ENCODE assay signal across 20 mouse cellular contexts in genomic region chr3:95029953-95030352, GRCm38 (mm10). TPM values are rescaled to one million over a fixed set of nuclear protein-coding genes. Genes with fewer than 3 reads are reported as not detected.
DNase-seq lines count a peak whose midpoint lies in the region; ATAC-seq and TF ChIP-seq lines count a peak whose summit lies in the region.
"Had no signal": no experiment of that assay in that cellular context is flagged by ENCODE, and none has a peak within 500 bp of the region (broad histone marks: within the 10 kb centered on the region; RNA-seq: fewer than 3 reads in every experiment).

No protein-coding gene starts in this region.

- no peak overlapping the region for H3K27ac ChIP-seq in hindbrain, postnatal 0 days
- H3K27ac ChIP-seq in hindbrain, embryonic 12.5 days, result no peak overlapping the region
- no peak overlapping the region for H3K27ac ChIP-seq in lung, postnatal 0 days (ENCODE audit: low read length)
- H3K27ac ChIP-seq in stomach, postnatal 0 days (replicated peaks), result no peak overlapping the region
- H3K27ac ChIP-seq: hindbrain, embryonic 10.5 days; intestine, embryonic 15.5 days; limb, embryonic 12.5 days; neural tube, embryonic 12.5 days had no signal

- no peak for DNase-seq in hindbrain, postnatal 0 days (ENCODE audit: low spot score)
- no peak for DNase-seq in lung, postnatal 0 days (ENCODE audit: low spot score)
- no peak for DNase-seq in lung, postnatal 36 days
- DNase-seq in R1 (ENCODE audit: low read depth, low spot score), result peak; percentile 57
- DNase-seq in stomach, postnatal 0 days (ENCODE audit: low spot score), result no peak
- no peak for DNase-seq in gastrocnemius, postnatal 36 days
- no peak for DNase-seq in left cerebral cortex, adult 11 months (ENCODE audit: low spot score)
- DNase-seq: cerebellum, postnatal 25 days; gastrocnemius, postnatal 25 days; kidney, postnatal 4 days; layer of hippocampus, postnatal 36 days; right cerebral cortex, postnatal 25 days had no signal

- no peaks in the 10 kb centered on the region for H3K27me3 ChIP-seq in hindbrain, postnatal 0 days (ENCODE audit: insufficient read depth, low read length)
- no peaks in the 10 kb centered on the region for H3K27me3 ChIP-seq in hindbrain, embryonic 12.5 days
- no peaks in the 10 kb centered on the region for H3K27me3 ChIP-seq in lung, postnatal 0 days (replicated peaks; ENCODE audit: insufficient read depth, low read length)
- H3K27me3 ChIP-seq in stomach, postnatal 0 days (ENCODE audit: control insufficient read depth, insufficient read depth, low read length), result no peaks in the 10 kb centered on the region
- H3K27me3 ChIP-seq: heart, embryonic 12.5 days; intestine, embryonic 15.5 days; limb, embryonic 12.5 days; neural tube, embryonic 12.5 days had no signal

- H3K4me3 ChIP-seq in hindbrain, postnatal 0 days (ENCODE audit: low read length), result no peak overlapping the region
- no peak overlapping the region for H3K4me3 ChIP-seq in hindbrain, embryonic 12.5 days
- no peak overlapping the region for H3K4me3 ChIP-seq in lung, postnatal 0 days (ENCODE audit: low read depth, low read length)
- H3K4me3 ChIP-seq in stomach, postnatal 0 days (ENCODE audit: low read depth, low read length), result no peak overlapping the region
- H3K4me3 ChIP-seq: heart, embryonic 12.5 days; hindbrain, embryonic 10.5 days; intestine, embryonic 15.5 days; limb, embryonic 12.5 days; neural tube, embryonic 12.5 days had no signal

- H3K9me3 ChIP-seq in hindbrain, postnatal 0 days (ENCODE audit: low read length), result no peaks in the 10 kb centered on the region
- no peaks in the 10 kb centered on the region for H3K9me3 ChIP-seq in hindbrain, embryonic 12.5 days (replicated peaks)
- no peaks in the 10 kb centered on the region for H3K9me3 ChIP-seq in lung, postnatal 0 days (ENCODE audit: low read length)
- no peaks in the 10 kb centered on the region for H3K9me3 ChIP-seq in stomach, postnatal 0 days (ENCODE audit: control insufficient read depth, low read length)
- H3K9me3 ChIP-seq: heart, embryonic 12.5 days; hindbrain, embryonic 10.5 days; intestine, embryonic 15.5 days; limb, embryonic 12.5 days; neural tube, embryonic 12.5 days had no signal

- peak; percentile 25; the same call in 1 of the 2 replicates for TF ChIP-seq CTCF in hindbrain, postnatal 0 days (IDR thresholded peaks at IDR 0.05; ENCODE audit: low read depth)
- peak; percentile 44 for TF ChIP-seq CTCF in lung, postnatal 0 days (IDR thresholded peaks at IDR 0.05)
- peak; percentile 52 for TF ChIP-seq CTCF in stomach, postnatal 0 days (IDR thresholded peaks at IDR 0.05; ENCODE audit: low read depth)

- intact Hi-C loops in gastrocnemius, postnatal 36 days (cut with DNase I), result no loop called here

- TF ChIP-seq EP300 in lung, postnatal 0 days (IDR thresholded peaks at IDR 0.05), result no peak
- no peak for TF ChIP-seq EP300 in stomach, postnatal 0 days (optimal IDR thresholded peaks at IDR 0.05)

- no peak for ATAC-seq in hindbrain, postnatal 0 days
- ATAC-seq in hindbrain, embryonic 12.5 days (ENCODE audit: low FRiP score), result no peak
- no peak for ATAC-seq in lung, postnatal 0 days
- no peak for ATAC-seq in stomach, postnatal 0 days (ENCODE audit: low FRiP score, low TSS enrichment)
- ATAC-seq: activated CD4-positive, CD25-positive, alpha-beta regulatory T cell, adult 4 months; intestine, embryonic 15.5 days; midbrain, embryonic 16.5 days had no signal

- no peak overlapping the region for H3K9ac ChIP-seq in hindbrain, postnatal 0 days (replicated peaks; ENCODE audit: low read length)
- H3K9ac ChIP-seq in hindbrain, embryonic 12.5 days, result no peak overlapping the region
- H3K9ac ChIP-seq in lung, postnatal 0 days (replicated peaks; ENCODE audit: low read depth), result no peak overlapping the region
- H3K9ac ChIP-seq in stomach, postnatal 0 days (ENCODE audit: low read length), result no peak overlapping the region
- H3K9ac ChIP-seq: heart, embryonic 12.5 days; intestine, embryonic 15.5 days; limb, embryonic 12.5 days; neural tube, embryonic 12.5 days had no signal

- 79% methylated on average over 3 of the region's 3 CpGs for WGBS in hindbrain, postnatal 0 days
- WGBS in hindbrain, embryonic 12.5 days, result 78% methylated on average over 3 of the region's 3 CpGs
- 58% methylated on average over 3 of the region's 3 CpGs for WGBS in lung, postnatal 0 days
- 61% methylated on average over 3 of the region's 3 CpGs for WGBS in stomach, postnatal 0 days

- H3K4me2 ChIP-seq in hindbrain, postnatal 0 days (ENCODE audit: low read depth, low read length), result no peak overlapping the region
- no peak overlapping the region for H3K4me2 ChIP-seq in hindbrain, embryonic 12.5 days (replicated peaks)
- H3K4me2 ChIP-seq in lung, postnatal 0 days (replicated peaks; ENCODE audit: low read depth, low read length), result no peak overlapping the region
- no peak overlapping the region for H3K4me2 ChIP-seq in stomach, postnatal 0 days (replicated peaks; ENCODE audit: low read depth)
- H3K4me2 ChIP-seq: heart, embryonic 12.5 days; intestine, embryonic 15.5 days; limb, embryonic 12.5 days; neural tube, embryonic 12.5 days had no signal

- peaks cover 37% of the 10 kb centered on the region for H3K36me3 ChIP-seq in hindbrain, postnatal 0 days (ENCODE audit: insufficient read depth, low read length)
- peaks cover 52% of the 10 kb centered on the region for H3K36me3 ChIP-seq in hindbrain, embryonic 12.5 days
- H3K36me3 ChIP-seq in lung, postnatal 0 days (ENCODE audit: insufficient read depth, low read length), result peaks cover 28% of the 10 kb centered on the region
- peaks cover 27% of the 10 kb centered on the region for H3K36me3 ChIP-seq in stomach, postnatal 0 days (ENCODE audit: control insufficient read depth, insufficient read depth, low read length)

- no peaks in the 10 kb centered on the region for H3K4me1 ChIP-seq in hindbrain, postnatal 0 days (ENCODE audit: insufficient read depth, low read length)
- peaks cover 9% of the 10 kb centered on the region for H3K4me1 ChIP-seq in hindbrain, embryonic 12.5 days
- H3K4me1 ChIP-seq in lung, postnatal 0 days (ENCODE audit: insufficient read depth, low read depth, low read length), result peaks cover 19% of the 10 kb centered on the region; the same call in 1 of the 2 replicates
- no peaks in the 10 kb centered on the region for H3K4me1 ChIP-seq in stomach, postnatal 0 days (replicated peaks; ENCODE audit: control insufficient read depth, insufficient read depth)

RNA-seq across cellular contexts. Expression of gene Psmd4, which starts 12.5 kb away (rescaled TPM):
- 208 and 210 TPM in 2 replicates for total RNA-seq in hindbrain, postnatal 0 days (2014; rRNA removed)
- polyA plus RNA-seq in hindbrain, postnatal 0 days (2015; fragmentation: Nextera tagmentation; extraction: Ambion mirVana), result 267 and 272 TPM in 2 replicates
- polyA plus RNA-seq in hindbrain, embryonic 12.5 days (2016; fragmentation: Nextera tagmentation; extraction: Ambion mirVana), result 263 and 276 TPM in 2 replicates
- 170 and 185 TPM in 2 replicates for polyA plus RNA-seq in lung, postnatal 0 days (2015; fragmentation: Nextera tagmentation; extraction: Ambion mirVana)
- polyA plus RNA-seq in stomach, postnatal 0 days (2015; fragmentation: Nextera tagmentation; extraction: Ambion mirVana), result 171 and 175 TPM in 2 replicates
- total RNA-seq in gastrocnemius, postnatal 36 days (2021), result 100 to 1,000 TPM; 178 to 188 TPM

RNA-seq across cellular contexts. Expression of gene Zfp687, which starts 14.7 kb away (rescaled TPM):
- 34.1 and 35.4 TPM in 2 replicates for total RNA-seq in hindbrain, postnatal 0 days (2014; rRNA removed)
- 17.3 and 18.0 TPM in 2 replicates for polyA plus RNA-seq in hindbrain, postnatal 0 days (2015; fragmentation: Nextera tagmentation; extraction: Ambion mirVana)
- 31.8 and 32.8 TPM in 2 replicates for polyA plus RNA-seq in hindbrain, embryonic 12.5 days (2016; fragmentation: Nextera tagmentation; extraction: Ambion mirVana)
- polyA plus RNA-seq in lung, postnatal 0 days (2015; fragmentation: Nextera tagmentation; extraction: Ambion mirVana), result 9.9 and 10.1 TPM in 2 replicates
- polyA plus RNA-seq in stomach, postnatal 0 days (2015; fragmentation: Nextera tagmentation; extraction: Ambion mirVana), result 8.2 and 10.0 TPM in 2 replicates
- total RNA-seq in gastrocnemius, postnatal 36 days (2021), result 10 to 100 TPM in 1 of 2 experiments, 1 to 10 TPM in 1; 9.5 to 11.7 TPM

RNA-seq across cellular contexts. Expression of gene Pi4kb, which starts 55.4 kb away (rescaled TPM):
- 57.1 and 85.4 TPM in 2 replicates for total RNA-seq in hindbrain, postnatal 0 days (2014; rRNA removed)
- polyA plus RNA-seq in hindbrain, postnatal 0 days (2015; fragmentation: Nextera tagmentation; extraction: Ambion mirVana), result 19.2 and 22.7 TPM in 2 replicates
- 24.8 and 26.9 TPM in 2 replicates for polyA plus RNA-seq in hindbrain, embryonic 12.5 days (2016; fragmentation: Nextera tagmentation; extraction: Ambion mirVana)
- 13.6 and 15.6 TPM in 2 replicates for polyA plus RNA-seq in lung, postnatal 0 days (2015; fragmentation: Nextera tagmentation; extraction: Ambion mirVana)
- polyA plus RNA-seq in stomach, postnatal 0 days (2015; fragmentation: Nextera tagmentation; extraction: Ambion mirVana), result 10.0 and 11.2 TPM in 2 replicates
- 10 to 100 TPM; 18.6 to 19.6 TPM for total RNA-seq in gastrocnemius, postnatal 36 days (2021)
